Mouse (Mus musculus): ENCODE measurements around the gene Prim1.

GRCm38 (mm10) chr10:128029931-128030330 lies 15.0 kb downstream of the Prim1 start:
- TF ChIP-seq CTCF (IDR thresholded peaks at IDR 0.05; ENCODE audit: borderline replicate concordance, insufficient read depth, low read length) (no peak), POLR2A (IDR thresholded peaks at IDR 0.05; ENCODE audit: low read depth, low read length) (no peak)

Data from embryonic fibroblast, embryonic 13.5 days (primary cell).